Mouse (Mus musculus) v-Abl transformed pro-B cells (cell line): Measurements from ENCODE around the gene F2rl3.

Experiments
- in situ Hi-C, 2 experiments: fragments of 400-800 bp; cut with MboI; formaldehyde crosslinking; loops; one replicate each; pipeline ENCODE4 v1.15.1; 2025; ENCODE audit not compliant: unreplicated experiment in 2 of 2

The F2rl3 gene

DNA sequence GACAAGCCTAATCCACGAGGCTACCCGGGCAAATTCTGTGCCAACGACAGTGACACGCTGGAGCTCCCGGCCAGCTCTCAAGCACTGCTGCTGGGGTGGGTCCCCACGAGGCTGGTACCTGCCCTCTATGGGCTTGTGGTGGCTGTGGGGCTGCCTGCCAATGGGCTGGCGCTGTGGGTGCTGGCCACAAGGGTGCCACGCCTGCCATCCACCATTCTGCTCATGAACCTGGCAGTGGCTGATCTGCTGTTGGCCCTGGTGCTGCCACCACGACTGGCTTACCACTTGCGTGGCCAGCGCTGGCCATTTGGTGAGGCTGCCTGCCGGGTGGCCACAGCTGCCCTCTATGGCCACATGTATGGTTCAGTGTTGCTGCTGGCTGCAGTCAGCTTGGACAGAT lies 626 bp downstream of the F2rl3 start:
- in situ Hi-C loops = no loop called here

DNA sequence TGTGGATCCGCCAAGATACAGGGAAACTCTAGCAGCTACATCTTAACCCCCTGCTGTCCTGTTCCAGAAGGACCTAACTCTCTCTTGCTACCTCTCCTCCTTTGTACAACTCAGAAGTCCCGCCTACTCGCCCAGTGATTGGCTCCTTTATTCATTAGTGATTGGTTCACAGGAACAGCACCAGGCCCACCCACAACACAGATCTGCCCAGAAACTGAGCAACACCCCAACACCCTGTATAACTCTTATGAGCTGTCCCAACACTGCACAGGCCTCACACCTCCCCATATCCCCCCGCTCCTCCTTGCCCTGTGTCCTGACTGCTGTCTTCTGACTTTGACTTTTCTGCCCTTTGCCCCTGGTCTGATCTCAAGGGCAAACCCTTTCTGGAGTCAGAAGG lies 4.0 kb downstream of the F2rl3 start:
- in situ Hi-C loops = no loop called here

DNA sequence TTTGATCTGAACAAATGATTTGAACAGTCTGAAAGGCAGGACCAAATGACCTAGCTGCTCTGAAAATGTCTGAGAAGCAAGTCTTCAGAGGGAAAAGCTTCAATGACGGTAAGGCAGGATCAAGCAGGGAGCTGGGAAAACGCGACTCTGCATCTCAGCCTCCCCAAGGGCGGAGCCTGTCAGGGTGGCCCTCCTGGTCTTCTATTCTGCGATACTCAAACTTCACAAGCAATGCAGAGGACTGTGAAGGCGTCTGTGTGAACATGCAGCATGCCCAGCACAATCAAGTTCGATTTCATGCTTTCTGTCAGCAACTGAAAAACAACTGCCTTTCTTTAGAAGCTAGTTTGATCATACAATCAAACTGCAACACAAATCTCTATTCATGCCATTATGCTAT lies 5.1 kb downstream of the F2rl3 start:
- in situ Hi-C loops = no loop called here

DNA sequence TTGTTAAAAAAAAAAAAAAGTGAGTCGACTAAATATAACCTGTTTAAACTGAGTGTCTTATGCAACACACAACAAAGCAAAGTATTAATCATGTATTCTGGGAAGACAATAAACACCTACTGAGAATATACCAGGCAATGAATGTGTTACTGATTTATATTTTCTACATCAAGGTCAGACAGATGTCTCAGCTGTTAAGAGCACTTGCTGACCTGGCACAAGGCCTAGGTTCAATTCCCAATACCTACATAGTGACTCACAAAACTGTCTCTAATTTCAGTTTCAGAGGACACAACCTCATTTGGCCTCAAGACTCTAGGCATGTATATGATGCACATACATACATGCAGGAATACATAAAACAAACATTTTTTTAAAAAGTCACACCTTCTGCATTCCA lies 16.1 kb downstream of the F2rl3 start:
- in situ Hi-C loops = no loop called here

DNA sequence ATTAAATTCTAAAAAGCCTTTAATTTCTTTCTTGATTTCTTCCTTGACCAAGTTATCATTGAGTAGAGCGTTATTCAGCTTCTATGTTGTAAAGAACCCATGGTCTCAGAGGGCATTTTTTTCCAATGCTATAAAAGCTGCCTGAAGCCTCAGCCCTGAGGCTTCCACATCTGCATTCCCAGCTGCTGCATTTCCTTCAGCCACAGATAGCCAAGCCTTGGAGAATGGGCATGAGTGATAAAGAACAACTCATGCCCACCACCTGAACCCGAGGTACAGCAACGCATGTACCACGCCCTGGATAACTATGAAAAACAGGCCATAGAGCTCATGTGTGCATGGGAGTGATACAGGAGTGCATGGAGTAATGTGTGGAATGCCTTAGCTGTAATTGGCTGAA lies 19.0 kb downstream of the F2rl3 start:
- in situ Hi-C loops = no loop called here

DNA sequence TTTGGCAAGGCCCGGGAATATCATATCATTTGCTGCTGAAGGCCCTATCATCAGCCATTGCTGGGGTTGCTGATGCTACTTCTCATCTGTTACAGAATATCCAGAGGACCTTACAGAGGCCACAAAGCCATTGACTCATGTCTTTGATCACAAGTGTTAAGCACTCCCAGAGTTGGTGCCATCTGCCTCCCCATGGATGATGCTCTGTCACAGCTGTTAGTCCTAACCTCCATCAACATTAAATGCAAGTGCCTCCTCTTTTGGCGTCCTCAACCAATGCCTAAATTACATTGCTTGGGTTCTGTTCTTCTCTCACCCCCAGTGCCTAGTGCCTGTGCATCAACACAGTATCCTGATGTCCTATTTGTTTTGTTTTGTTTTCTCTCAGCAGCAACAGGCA lies 39.9 kb downstream of the F2rl3 start:
- in situ Hi-C loops = no loop called here

DNA sequence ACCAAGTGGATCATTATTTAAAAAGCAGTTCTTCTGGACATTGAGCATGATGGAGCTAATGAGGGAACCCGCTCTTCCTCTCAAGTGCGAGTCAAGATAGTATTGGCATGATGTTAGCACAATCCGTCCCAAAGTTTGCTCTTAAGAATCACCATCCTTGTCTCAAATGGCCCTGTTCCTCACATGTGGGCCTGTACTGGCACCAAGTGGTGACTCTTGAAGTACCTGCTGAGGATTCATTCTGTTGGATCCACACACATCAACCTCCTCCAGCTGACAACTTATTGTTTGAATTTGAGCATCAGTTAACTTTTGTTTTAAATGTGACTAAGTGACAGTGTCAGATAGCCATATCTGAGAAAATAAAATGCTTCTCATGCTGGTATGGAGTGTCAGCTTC lies 51.0 kb downstream of the F2rl3 start:
- in situ Hi-C loops = no loop called here
